Mouse (Mus musculus) cortical plate, adult 2 months (tissue): Measurements from ENCODE around the gene Gm21988.

ENCODE experiments used
- CTCF ChIP-seq: fragments of 200-500 bp; IDR thresholded peaks from 2 replicates; pipeline ENCODE4 v1.5.1; 2011; ENCODE audit warnings: mild to moderate bottlenecking, control low read depth, low read length; ENCODE audit not compliant: insufficient read depth; ENCODE audit errors: extremely low read depth
- POLR2A ChIP-seq: fragments of 200-500 bp; IDR thresholded peaks from 2 replicates; pipeline ENCODE4 v1.6.1; 2011; ENCODE audit warnings: mild to moderate bottlenecking, low read length, control low read depth; ENCODE audit not compliant: insufficient read depth; ENCODE audit errors: extremely low read depth

GRCm38 (mm10) chr11:70289236-70289635, 49.6 kb upstream of the Gm21988 start:
- TF ChIP-seq POLR2A (no peak), CTCF (no peak)
